Mouse (Mus musculus): ENCODE data around the gene 4933415F23Rik. TPM values are rescaled to one million over a fixed set of nuclear protein-coding genes. Genes with fewer than 3 reads are reported as not detected.
"Not testable (repeated sequence)": the region's sequence is repeated elsewhere in the genome, so short reads cannot be mapped to it uniquely, and the experiment has no call there.

4933415F23Rik gene
- not detected in 2 replicates for polyA plus RNA-seq (2016; fragmentation: Nextera tagmentation; extraction: Ambion mirVana)

DNA sequence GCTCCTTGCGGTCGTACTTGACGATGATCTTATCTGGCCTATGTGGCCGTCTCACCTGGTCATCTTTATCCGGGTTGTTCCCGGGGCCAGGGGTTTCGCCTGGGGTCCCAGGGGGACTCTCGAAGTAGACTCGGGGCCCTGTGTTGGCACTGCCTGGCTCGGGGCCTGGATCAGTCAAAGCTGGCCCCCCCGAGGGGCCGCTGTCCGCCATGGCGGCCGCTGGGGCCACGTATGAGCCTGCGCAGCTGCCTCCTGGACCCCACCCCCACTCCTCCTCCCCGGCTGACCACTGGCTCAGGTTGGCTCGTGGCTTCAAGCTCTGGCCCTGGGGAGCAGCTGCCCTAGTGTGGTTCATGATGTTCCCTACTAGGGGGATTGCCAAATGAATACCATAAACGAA is at the start of gene 4933415F23Rik:
Gene 4933415F23Rik (minus strand): TSS at position 233 of the 400 bp plus-strand sequence.
- Histone ChIP-seq H3K27ac (no peak within 1 kb of the TSS), H3K4me3 (no peak within 1 kb of the TSS), H3K4me1 (no peaks in the 10 kb centered on the region), H3K27me3 (ENCODE audit: low read depth, poor library complexity, severe bottlenecking) (no peaks in the 10 kb centered on the region), H3K36me3 (no peaks in the 10 kb centered on the region), H3K9me3 (replicated peaks) (no peaks in the 10 kb centered on the region)
- 96% methylated on average over 20 of the region's 20 CpGs for WGBS
- no peak for DNase-seq (ENCODE audit: low spot score)

DNA sequence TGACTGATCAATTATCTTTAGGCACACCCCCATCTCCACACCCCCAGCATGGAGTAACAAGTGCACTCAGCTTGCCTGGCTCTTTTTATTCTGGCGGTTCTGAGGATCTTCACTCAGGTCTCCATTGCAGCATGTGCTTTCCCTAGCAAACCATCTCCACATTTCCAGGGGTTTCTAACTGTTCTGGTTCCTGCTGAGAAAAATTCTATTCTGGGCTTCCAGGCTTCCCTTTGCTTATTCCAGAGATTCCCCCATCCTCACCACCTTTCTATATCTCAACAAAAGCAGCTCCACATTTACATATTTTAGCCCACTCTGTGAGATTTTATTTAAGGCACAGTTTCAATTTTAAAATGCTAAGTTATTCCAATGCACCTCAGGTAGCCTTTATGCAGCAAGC is 49.7 kb upstream of the 4933415F23Rik start:
- Histone ChIP-seq H3K36me3 (no peaks in the 10 kb centered on the region), H3K9me3 (replicated peaks) (no peaks in the 10 kb centered on the region), H3K27ac (no peak overlapping the region), H3K4me1 (no peaks in the 10 kb centered on the region), H3K4me3 (no peak overlapping the region), H3K27me3 (ENCODE audit: low read depth, poor library complexity, severe bottlenecking) (no peaks in the 10 kb centered on the region)
- DNase-seq (ENCODE audit: low spot score) = no peak
- WGBS = 79% methylated on average over 1 of the region's 1 CpGs

DNA sequence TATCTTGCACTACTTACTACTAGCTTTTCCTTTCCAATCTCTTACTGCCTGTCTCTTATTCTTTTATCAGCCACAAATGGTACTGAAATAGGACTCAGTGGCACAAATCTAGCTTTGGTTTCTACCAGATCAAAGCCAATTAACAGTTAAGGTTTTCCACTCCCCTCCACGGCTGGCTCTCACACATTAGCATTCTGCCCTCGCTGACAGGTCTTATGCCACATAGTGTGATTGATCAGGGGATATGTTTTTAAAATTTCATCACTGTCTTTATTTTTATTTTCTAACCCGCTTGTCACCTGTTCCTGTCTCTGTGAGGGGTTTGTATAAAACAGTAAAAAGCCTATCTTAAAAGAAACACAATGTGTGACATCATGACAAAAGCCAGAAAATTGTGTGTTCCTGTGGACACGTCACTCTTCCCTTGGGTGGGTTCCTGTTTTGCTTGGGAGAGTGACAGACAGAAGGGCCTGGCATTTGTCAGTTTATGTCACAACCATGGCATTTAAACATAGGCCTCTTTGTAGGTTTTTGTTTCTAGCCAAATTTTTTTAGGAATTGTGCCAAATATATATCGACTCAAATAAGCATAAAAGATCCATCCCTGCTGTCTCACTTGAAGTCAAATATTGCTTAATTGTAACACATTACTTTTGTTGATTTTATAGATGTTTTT is 44.3 kb upstream of the 4933415F23Rik start:
- Histone ChIP-seq H3K9me3 (replicated peaks) (no peaks in the 10 kb centered on the region), H3K36me3 (no peaks in the 10 kb centered on the region), H3K4me1 (no peaks in the 10 kb centered on the region), H3K4me3 (no peak overlapping the region), H3K27ac (no peak overlapping the region), H3K27me3 (ENCODE audit: low read depth, poor library complexity, severe bottlenecking) (no peaks in the 10 kb centered on the region)
- 69% methylated on average over 5 of the region's 5 CpGs for WGBS
- DNase-seq (ENCODE audit: low spot score) = no peak

DNA sequence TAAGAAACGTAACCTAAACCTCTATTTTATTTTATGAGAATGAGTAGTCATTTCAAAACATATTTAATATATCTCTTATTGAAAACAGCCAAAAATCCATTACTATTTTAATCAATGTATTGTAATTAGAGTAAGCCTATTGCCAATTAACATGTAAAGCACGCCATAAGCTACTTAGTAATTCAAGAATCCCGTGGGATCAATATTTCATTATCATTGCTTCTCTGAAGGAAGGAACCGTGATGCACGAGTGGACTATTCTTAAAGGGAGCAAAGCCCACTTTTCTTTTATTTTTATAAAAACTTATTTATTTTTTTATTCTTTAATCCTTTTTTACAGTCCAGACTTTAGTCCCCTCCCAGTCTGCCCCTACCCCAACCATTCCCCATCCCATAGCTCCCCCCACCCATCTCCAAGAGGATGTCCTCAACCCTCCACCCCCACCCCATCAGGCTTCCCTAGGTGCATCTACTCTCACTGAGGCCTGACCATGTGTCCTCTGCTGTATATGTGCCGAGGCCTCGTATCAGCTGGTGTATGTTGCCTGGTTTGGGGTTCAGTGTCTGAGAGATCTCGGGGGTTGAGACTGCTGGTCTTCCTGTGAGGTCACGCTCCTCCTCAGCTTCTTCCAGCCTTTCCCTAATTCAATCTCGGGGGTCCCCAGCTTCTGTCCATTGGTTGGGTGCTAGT is 39.2 kb upstream of the 4933415F23Rik start:
- H3K27ac ChIP-seq = no peak overlapping the region

DNA sequence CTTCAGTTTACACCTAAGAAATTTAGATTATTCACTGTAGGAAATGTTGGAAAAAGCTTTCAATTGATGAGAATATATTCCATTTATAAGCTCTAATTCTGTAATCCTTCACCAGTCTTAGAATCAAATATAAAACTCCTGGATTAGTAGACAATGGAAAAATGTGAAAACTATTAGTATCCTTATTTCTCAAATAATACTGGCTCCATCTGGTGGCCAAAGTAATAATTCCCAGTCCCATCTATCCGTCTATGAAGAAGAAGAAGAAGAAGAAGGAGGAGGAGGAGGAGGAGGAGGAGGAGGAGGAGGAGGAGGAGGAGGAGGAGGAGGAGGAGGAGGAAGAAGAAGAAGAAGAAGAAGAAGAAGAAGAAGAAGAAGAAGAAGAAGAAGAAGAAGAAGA is 38.5 kb upstream of the 4933415F23Rik start:
- H3K36me3 ChIP-seq; H3K27ac ChIP-seq; H3K4me3 ChIP-seq; H3K4me1 ChIP-seq; H3K27me3 ChIP-seq (ENCODE audit: low read depth, poor library complexity, severe bottlenecking); DNase-seq (ENCODE audit: low spot score); H3K9me3 ChIP-seq (replicated peaks): not testable (repeated sequence)
- 0% methylated on average over 1 of the region's 1 CpGs for WGBS

More for the DNA sequence above, 39.2 kb upstream of the 4933415F23Rik start:
- no peaks in the 10 kb centered on the region for H3K4me1 ChIP-seq
- H3K9me3 ChIP-seq (replicated peaks) = no peaks in the 10 kb centered on the region
- DNase-seq (ENCODE audit: low spot score) = no peak
- H3K36me3 ChIP-seq = no peaks in the 10 kb centered on the region
- 91% methylated on average over 10 of the region's 10 CpGs for WGBS
- no peaks in the 10 kb centered on the region for H3K27me3 ChIP-seq (ENCODE audit: low read depth, poor library complexity, severe bottlenecking)
- H3K4me3 ChIP-seq = no peak overlapping the region

DNA sequence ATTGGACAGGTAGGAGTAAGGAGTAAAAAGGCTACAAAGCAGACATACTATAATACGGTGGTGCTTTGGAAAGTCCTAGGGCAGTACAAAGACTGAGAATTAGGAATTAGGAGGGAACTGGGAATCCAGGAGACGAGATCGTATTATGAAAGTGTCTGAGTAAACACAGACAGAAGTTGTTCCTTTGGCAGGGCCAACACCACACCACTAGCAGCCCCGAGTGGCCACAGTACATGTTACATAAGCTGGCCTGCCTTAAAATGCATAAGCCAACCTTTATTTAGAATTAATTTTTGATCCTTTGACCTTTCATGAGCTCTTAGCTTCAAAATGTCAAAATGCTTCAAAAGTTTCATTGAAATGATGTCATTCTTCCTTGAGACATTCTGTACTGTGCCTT is 18.8 kb upstream of the 4933415F23Rik start:
- no peaks in the 10 kb centered on the region for H3K36me3 ChIP-seq
- 86% methylated on average over 4 of the region's 4 CpGs for WGBS
- no peak for DNase-seq (ENCODE audit: low spot score)
- no peaks in the 10 kb centered on the region for H3K27me3 ChIP-seq (ENCODE audit: low read depth, poor library complexity, severe bottlenecking)
- no peak overlapping the region for H3K27ac ChIP-seq
- no peaks in the 10 kb centered on the region for H3K9me3 ChIP-seq (replicated peaks)
- no peak overlapping the region for H3K4me3 ChIP-seq
- H3K4me1 ChIP-seq = no peaks in the 10 kb centered on the region

DNA sequence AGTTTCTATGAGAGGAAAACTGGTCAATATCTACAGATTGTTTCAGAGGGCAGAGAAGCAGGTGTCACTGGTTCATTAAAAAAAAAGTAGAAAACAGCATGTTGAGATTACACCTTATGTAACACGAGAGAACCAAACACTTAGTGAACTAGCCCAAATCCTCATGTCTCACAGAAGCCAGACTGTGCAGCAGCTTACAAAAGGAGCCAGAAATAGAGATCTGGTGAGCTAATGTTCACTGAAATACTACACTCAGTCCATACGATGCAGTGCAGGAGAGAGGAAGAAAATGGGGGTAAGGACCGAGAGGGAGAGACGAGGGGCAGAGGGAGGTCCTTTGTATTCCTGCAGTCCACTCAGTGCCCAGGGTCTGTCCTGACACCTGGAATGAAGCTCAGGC is 17.4 kb upstream of the 4933415F23Rik start:
- no peak overlapping the region for H3K27ac ChIP-seq
- DNase-seq (ENCODE audit: low spot score) = no peak

DNA sequence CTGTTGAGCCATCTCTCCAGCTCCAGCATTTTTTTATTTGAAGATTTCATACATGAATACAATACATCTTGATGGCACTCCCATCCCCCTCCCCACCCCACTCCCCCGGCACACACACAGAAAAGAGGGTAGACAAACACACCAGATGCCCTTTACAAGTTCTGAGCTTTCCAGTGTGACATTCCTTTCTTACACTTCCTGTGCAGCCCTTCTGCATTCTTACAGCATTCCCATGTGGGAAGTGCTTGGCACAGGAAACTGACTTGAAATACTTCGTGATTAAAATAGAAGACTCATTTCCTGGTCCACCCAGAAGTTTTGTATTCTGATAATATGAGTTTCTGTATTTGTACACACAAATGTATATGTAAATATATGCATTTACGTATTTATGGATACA is 15.4 kb upstream of the 4933415F23Rik start:
- 81% methylated on average over 3 of the region's 3 CpGs for WGBS
- Histone ChIP-seq H3K9me3 (replicated peaks) (no peaks in the 10 kb centered on the region), H3K36me3 (no peaks in the 10 kb centered on the region), H3K27me3 (ENCODE audit: low read depth, poor library complexity, severe bottlenecking) (no peaks in the 10 kb centered on the region), H3K27ac (no peak overlapping the region), H3K4me1 (no peaks in the 10 kb centered on the region), H3K4me3 (no peak overlapping the region)
- DNase-seq (ENCODE audit: low spot score) = no peak

More for the DNA sequence above, 17.4 kb upstream of the 4933415F23Rik start:
- H3K4me1 ChIP-seq = no peaks in the 10 kb centered on the region
- no peak overlapping the region for H3K4me3 ChIP-seq
- no peaks in the 10 kb centered on the region for H3K36me3 ChIP-seq
- no peaks in the 10 kb centered on the region for H3K27me3 ChIP-seq (ENCODE audit: low read depth, poor library complexity, severe bottlenecking)
- no peaks in the 10 kb centered on the region for H3K9me3 ChIP-seq (replicated peaks)
- WGBS = 83% methylated on average over 4 of the region's 4 CpGs

DNA sequence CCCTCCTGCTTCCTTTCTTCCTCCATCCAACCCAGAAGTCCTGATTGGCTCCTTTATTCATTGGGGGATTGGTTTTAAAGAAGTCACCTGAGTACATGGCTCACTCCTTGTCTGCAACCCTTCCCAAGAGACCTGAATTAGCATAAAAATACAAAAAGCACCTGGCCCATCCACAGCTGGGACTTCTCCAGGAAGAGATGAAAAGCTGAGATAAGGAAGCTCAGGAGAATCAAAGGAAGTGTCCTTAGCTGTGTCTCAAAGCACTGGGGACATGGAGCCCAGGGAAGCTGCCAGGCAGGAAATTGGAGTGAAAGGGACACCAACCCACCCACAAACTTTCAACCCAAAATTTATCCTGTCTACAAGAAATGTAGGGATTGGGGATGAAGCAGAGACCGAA is 7.1 kb upstream of the 4933415F23Rik start:
- Histone ChIP-seq H3K27ac (no peak overlapping the region), H3K27me3 (ENCODE audit: low read depth, poor library complexity, severe bottlenecking) (no peaks in the 10 kb centered on the region), H3K4me1 (no peaks in the 10 kb centered on the region), H3K9me3 (replicated peaks) (no peaks in the 10 kb centered on the region), H3K36me3 (no peaks in the 10 kb centered on the region), H3K4me3 (no peak overlapping the region)
- 93% methylated on average over 1 of the region's 1 CpGs for WGBS
- no peak for DNase-seq (ENCODE audit: low spot score)

DNA sequence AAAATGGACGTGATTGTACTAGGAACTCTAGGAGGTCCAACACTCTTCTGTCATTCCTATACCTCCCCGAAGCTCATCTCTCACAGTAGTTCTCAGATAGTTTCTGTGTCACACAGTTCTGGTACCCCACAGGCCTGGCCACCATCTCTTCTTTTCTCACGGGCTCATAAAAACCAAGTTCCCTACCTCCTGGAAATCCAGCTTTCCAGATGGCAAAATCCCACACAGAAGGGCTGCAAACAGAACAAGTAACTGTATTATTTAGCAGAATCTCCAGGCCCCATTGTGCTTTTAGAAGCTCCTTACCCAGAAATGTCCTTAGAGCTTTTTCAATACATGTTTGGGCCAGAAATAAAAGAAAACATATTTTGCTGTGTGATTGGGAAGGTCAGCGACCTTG is 828 bp upstream of the 4933415F23Rik start:
- WGBS = 85% methylated on average over 4 of the region's 4 CpGs
- H3K4me1 ChIP-seq = no peaks in the 10 kb centered on the region
- H3K27me3 ChIP-seq (ENCODE audit: low read depth, poor library complexity, severe bottlenecking) = no peaks in the 10 kb centered on the region
- no peak for DNase-seq (ENCODE audit: low spot score)
- H3K27ac ChIP-seq = no peak overlapping the region
- no peaks in the 10 kb centered on the region for H3K36me3 ChIP-seq
- H3K9me3 ChIP-seq (replicated peaks) = no peaks in the 10 kb centered on the region
- no peak overlapping the region for H3K4me3 ChIP-seq

DNA sequence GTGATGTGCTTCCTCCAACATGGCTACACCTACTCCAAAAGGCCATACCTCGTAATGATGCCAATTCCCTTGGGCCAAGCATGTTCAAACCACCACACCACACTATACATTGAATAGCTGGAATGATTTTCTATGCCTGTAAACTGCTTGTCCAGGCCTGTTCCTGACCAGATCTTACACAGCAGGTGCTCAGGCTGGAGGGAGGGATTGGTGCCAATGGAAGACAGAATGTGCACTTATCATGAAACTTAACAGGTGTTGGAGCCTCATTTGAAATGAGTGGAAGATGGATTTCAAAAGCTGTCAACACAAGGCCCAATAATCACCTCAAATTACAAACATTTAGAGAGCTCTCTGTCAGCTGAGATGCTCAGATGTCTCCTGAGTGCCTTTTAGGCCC is 2.3 kb downstream of the 4933415F23Rik start:
- no peaks in the 10 kb centered on the region for H3K9me3 ChIP-seq (replicated peaks)
- H3K36me3 ChIP-seq = no peaks in the 10 kb centered on the region
- no peak for DNase-seq (ENCODE audit: low spot score)
- no peak overlapping the region for H3K27ac ChIP-seq
- H3K4me1 ChIP-seq = no peaks in the 10 kb centered on the region
- H3K27me3 ChIP-seq (ENCODE audit: low read depth, poor library complexity, severe bottlenecking) = no peaks in the 10 kb centered on the region
- no peak overlapping the region for H3K4me3 ChIP-seq
- WGBS = 83% methylated on average over 1 of the region's 1 CpGs

DNA sequence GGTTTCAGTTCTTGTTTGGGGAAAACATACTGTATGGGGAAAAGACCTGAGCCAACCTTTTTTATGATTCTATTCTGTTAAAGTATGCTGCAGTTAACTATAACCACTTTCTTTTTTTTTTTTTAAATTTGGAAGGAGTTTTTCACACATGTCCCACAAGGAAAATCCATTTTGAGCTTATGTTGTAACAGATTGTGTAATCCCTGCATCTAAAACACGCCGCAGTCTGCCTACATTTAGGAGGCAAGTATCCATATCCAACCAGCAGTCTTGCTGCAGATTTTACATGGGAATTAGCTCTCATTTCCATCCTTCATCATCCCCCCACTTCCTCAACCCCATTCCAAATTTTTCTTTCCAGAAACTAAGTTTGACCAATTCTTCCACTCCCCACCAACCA is 3.6 kb downstream of the 4933415F23Rik start:
- 93% methylated on average over 2 of the region's 2 CpGs for WGBS

DNA sequence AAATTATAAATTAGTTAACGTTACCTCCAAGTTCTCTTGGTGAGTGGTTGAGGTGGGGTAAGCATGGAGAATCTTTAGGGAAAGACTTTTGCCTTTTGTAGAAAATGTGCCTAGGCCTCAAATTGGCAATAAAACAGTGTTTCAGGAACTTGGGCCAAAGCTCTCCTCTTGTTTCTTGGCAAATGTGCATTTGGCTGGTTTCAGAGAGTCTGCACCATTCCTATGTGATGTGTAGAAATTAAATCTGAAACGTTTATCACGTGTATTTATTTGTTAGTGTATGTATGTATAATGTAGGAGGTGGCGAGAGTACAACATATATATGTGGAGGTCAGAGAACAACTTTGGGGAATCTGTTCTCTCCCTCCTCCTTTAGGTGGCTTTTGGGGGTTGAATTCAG is 4.1 kb downstream of the 4933415F23Rik start:
- Histone ChIP-seq H3K4me1 (no peaks in the 10 kb centered on the region), H3K4me3 (no peak overlapping the region)

More for the DNA sequence above, 3.6 kb downstream of the 4933415F23Rik start:
- no peak for DNase-seq (ENCODE audit: low spot score)
- no peaks in the 10 kb centered on the region for H3K4me1 ChIP-seq
- no peak overlapping the region for H3K27ac ChIP-seq
- no peaks in the 10 kb centered on the region for H3K9me3 ChIP-seq (replicated peaks)
- no peaks in the 10 kb centered on the region for H3K27me3 ChIP-seq (ENCODE audit: low read depth, poor library complexity, severe bottlenecking)
- no peaks in the 10 kb centered on the region for H3K36me3 ChIP-seq
- H3K4me3 ChIP-seq = no peak overlapping the region

More for the DNA sequence above, 4.1 kb downstream of the 4933415F23Rik start:
- 82% methylated on average over 4 of the region's 4 CpGs for WGBS
- no peaks in the 10 kb centered on the region for H3K36me3 ChIP-seq
- no peaks in the 10 kb centered on the region for H3K27me3 ChIP-seq (ENCODE audit: low read depth, poor library complexity, severe bottlenecking)
- no peak for DNase-seq (ENCODE audit: low spot score)
- H3K9me3 ChIP-seq (replicated peaks) = no peaks in the 10 kb centered on the region
- H3K27ac ChIP-seq = no peak overlapping the region

Measured in limb, embryonic 10.5 days (tissue).